Mouse (Mus musculus) embryonic facial prominence, embryonic 12.5 days (tissue): Measurements from ENCODE around the gene Fbxl2. TPM values are rescaled to one million over a fixed set of nuclear protein-coding genes. Genes with fewer than 3 reads are reported as not detected.

Source experiments
- ATAC-seq: fragments of 200-750 bp; cut with Nextera tagmentation; 2 replicates; pipeline ENCODE4 v1.8.0; 2017; ENCODE audit not compliant: insufficient number of reproducible peaks, insufficient read depth, low FRiP score, low TSS enrichment
- H3K27ac ChIP-seq: fragments of 300-500 bp; sonication (generic); 2 replicates; pipeline ENCODE4 v1.5.1; 2016; ENCODE audit warnings: mild to moderate bottlenecking
- H3K27me3 ChIP-seq: fragments of 300-500 bp; sonication (generic); 2 replicates; pipeline ENCODE4 v1.6.1; 2016; ENCODE audit warnings: mild to moderate bottlenecking, moderate library complexity
- H3K36me3 ChIP-seq: fragments of 300-500 bp; sonication (generic); 2 replicates; pipeline ENCODE4 v1.6.1; 2016; ENCODE audit warnings: mild to moderate bottlenecking
- H3K4me1 ChIP-seq: fragments of 300-500 bp; sonication (generic); 2 replicates; pipeline ENCODE4 v1.6.1; 2016
- H3K4me2 ChIP-seq: fragments of 300-500 bp; sonication (generic); replicated peaks from 2 replicates; pipeline ENCODE4 v1.6.1; 2016; ENCODE audit warnings: mild to moderate bottlenecking, moderate library complexity
- H3K4me3 ChIP-seq: fragments of 300-500 bp; sonication (generic); 2 replicates; pipeline ENCODE4 v1.5.1; 2016; ENCODE audit warnings: mild to moderate bottlenecking
- H3K9ac ChIP-seq: fragments of 300-500 bp; sonication (generic); 2 replicates; pipeline ENCODE4 v1.6.1; 2016; ENCODE audit warnings: mild to moderate bottlenecking, moderate library complexity
- H3K9me3 ChIP-seq: fragments of 300-500 bp; sonication (generic); 2 replicates; pipeline ENCODE4 v1.6.1; 2016; ENCODE audit warnings: mild to moderate bottlenecking, moderate library complexity
- WGBS: fragments of 180-500 bp; shearing (Covaris S2); methylation state at CpG from one replicate; pipeline ENCODE4 v1.1.7; 2016; 5-methylcytosine and 5-hydroxymethylcytosine counted together
- polyA plus RNA-seq: library from polyadenylated mRNA; unstranded; fragments of >200 nt; fragmentation: Nextera tagmentation; extraction: Ambion mirVana; gene quantifications from 2 replicates; pipeline ENCODE4 v1.2.1, GENCODE M21; 2016

The Fbxl2 gene
- polyA plus RNA-seq, 1 experiment from 2014 or later, result 8.3 TPM

GRCm38 (mm10) chr9:113931375-113932099 is 114.5 kb downstream of the Fbxl2 start:
- ATAC-seq, result peak; percentile 6; the same call in 1 of the 2 replicates
- H3K4me1 ChIP-seq, result peaks cover 14% of the 10 kb centered on the region
- H3K27me3 ChIP-seq, result no peaks in the 10 kb centered on the region
- no peaks in the 10 kb centered on the region for H3K36me3 ChIP-seq
- peak overlapping the region; percentile 89 for H3K9ac ChIP-seq
- H3K9me3 ChIP-seq, result no peaks in the 10 kb centered on the region
- H3K4me2 ChIP-seq, result peak overlapping the region; percentile 85
- under 1% methylated on average over 73 of the region's 91 CpGs for WGBS
- peak overlapping the region; percentile 91 for H3K4me3 ChIP-seq
- peak overlapping the region; percentile 87 for H3K27ac ChIP-seq

GRCm38 (mm10) chr9:113930534-113931374 is 115.2 kb downstream of the Fbxl2 start, which contains the start of gene Ubp1:
Gene Ubp1 (plus strand): TSS chr9:113930934.
- H3K9me3 ChIP-seq, result no peaks in the 10 kb centered on the region
- peak within 1 kb of the TSS; percentile 91 for H3K4me3 ChIP-seq
- peaks cover 14% of the 10 kb centered on the region for H3K4me1 ChIP-seq
- under 1% methylated on average over 63 of the region's 86 CpGs for WGBS
- peak within 1 kb of the TSS; percentile 87 for H3K27ac ChIP-seq
- ATAC-seq, result peak; percentile 96
- H3K4me2 ChIP-seq, result peak within 1 kb of the TSS; percentile 85
- H3K9ac ChIP-seq, result peak within 1 kb of the TSS; percentile 89
- no peaks in the 10 kb centered on the region for H3K36me3 ChIP-seq
- no peaks in the 10 kb centered on the region for H3K27me3 ChIP-seq

- Histone ChIP-seq H3K9ac (no peak overlapping the region), H3K4me2 (peak overlapping the region; percentile 52; the same call in 1 of the 2 replicates), H3K9me3 (no peaks in the 10 kb centered on the region), H3K27ac (no peak overlapping the region), H3K27me3 (no peaks in the 10 kb centered on the region), H3K4me1 (peaks cover 14% of the 10 kb centered on the region), H3K4me3 (no peak overlapping the region; the same call in 1 of the 2 replicates), H3K36me3 (no peaks in the 10 kb centered on the region)
- no peak for ATAC-seq
- 74% methylated on average over 1 of the region's 1 CpGs for WGBS
Measured at GRCm38 (mm10) chr9:113929676-113930075, 116.3 kb downstream of the Fbxl2 start.

GRCm38 (mm10) chr9:113928591-113928990 is 117.4 kb downstream of the Fbxl2 start:
- Histone ChIP-seq H3K4me1 (peaks cover 13% of the 10 kb centered on the region), H3K36me3 (no peaks in the 10 kb centered on the region), H3K4me3 (no peak overlapping the region), H3K27me3 (no peaks in the 10 kb centered on the region), H3K9ac (no peak overlapping the region), H3K9me3 (no peaks in the 10 kb centered on the region), H3K4me2 (no peak overlapping the region), H3K27ac (no peak overlapping the region)
- 84% methylated on average over 4 of the region's 4 CpGs for WGBS
- no peak for ATAC-seq

GRCm38 (mm10) chr9:113924883-113925282 is 121.1 kb downstream of the Fbxl2 start:
- 87% methylated on average over 5 of the region's 5 CpGs for WGBS

GRCm38 (mm10) chr9:113922677-113923076 is 123.3 kb downstream of the Fbxl2 start:
- Histone ChIP-seq H3K27me3 (no peaks in the 10 kb centered on the region), H3K36me3 (peaks cover 12% of the 10 kb centered on the region), H3K4me3 (no peak overlapping the region), H3K4me1 (no peaks in the 10 kb centered on the region), H3K9ac (no peak overlapping the region), H3K9me3 (no peaks in the 10 kb centered on the region), H3K4me2 (no peak overlapping the region), H3K27ac (no peak overlapping the region)
- 91% methylated on average over 5 of the region's 5 CpGs for WGBS
- ATAC-seq, result no peak

More at GRCm38 (mm10) chr9:113924883-113925282, 121.1 kb downstream of the Fbxl2 start:
- Histone ChIP-seq H3K4me2 (no peak overlapping the region), H3K36me3 (peaks cover 8% of the 10 kb centered on the region), H3K4me3 (no peak overlapping the region), H3K9me3 (no peaks in the 10 kb centered on the region), H3K4me1 (no peaks in the 10 kb centered on the region), H3K27ac (no peak overlapping the region), H3K27me3 (no peaks in the 10 kb centered on the region), H3K9ac (no peak overlapping the region)
- no peak for ATAC-seq

GRCm38 (mm10) chr9:113915789-113916188 is 130.2 kb downstream of the Fbxl2 start:
- no peaks in the 10 kb centered on the region for H3K27me3 ChIP-seq
- H3K4me1 ChIP-seq, result no peaks in the 10 kb centered on the region
- H3K36me3 ChIP-seq, result peaks cover 43% of the 10 kb centered on the region
- no peak for ATAC-seq
- H3K4me3 ChIP-seq, result no peak overlapping the region
- no peak overlapping the region for H3K9ac ChIP-seq
- WGBS, result 92% methylated on average over 5 of the region's 5 CpGs
- no peak overlapping the region for H3K4me2 ChIP-seq
- no peak overlapping the region for H3K27ac ChIP-seq
- no peaks in the 10 kb centered on the region for H3K9me3 ChIP-seq

Other genes starting within 250 kb of the Fbxl2 start
- gene Ubp1, start 115.3 kb downstream of the Fbxl2 start, polyA plus RNA-seq, result 49.7 and 50.0 TPM in 2 replicates
- gene Susd5, start 10.9 kb upstream of the Fbxl2 start, polyA plus RNA-seq, result 6.4 and 9.2 TPM in 2 replicates